Mouse (Mus musculus) skeletal muscle tissue, postnatal 0 days (tissue): ENCODE results near the gene Jtb. TPM values are rescaled to one million over a fixed set of nuclear protein-coding genes. Genes with fewer than 3 reads are reported as not detected.

Experiments used
- microRNA-seq, 2 experiments: library from miRNA; unstranded; fragments of <30 nt; microRNA quantifications; one replicate each; pipeline ENCODE4; 2016
- polyA plus RNA-seq: library from polyadenylated mRNA; unstranded; fragments of >200 nt; fragmentation: Nextera tagmentation; extraction: Ambion mirVana; gene quantifications from 2 replicates; pipeline ENCODE4 v1.2.1, GENCODE M21; 2015

The Jtb gene
- 146 and 151 TPM in 2 replicates for polyA plus RNA-seq

DNA sequence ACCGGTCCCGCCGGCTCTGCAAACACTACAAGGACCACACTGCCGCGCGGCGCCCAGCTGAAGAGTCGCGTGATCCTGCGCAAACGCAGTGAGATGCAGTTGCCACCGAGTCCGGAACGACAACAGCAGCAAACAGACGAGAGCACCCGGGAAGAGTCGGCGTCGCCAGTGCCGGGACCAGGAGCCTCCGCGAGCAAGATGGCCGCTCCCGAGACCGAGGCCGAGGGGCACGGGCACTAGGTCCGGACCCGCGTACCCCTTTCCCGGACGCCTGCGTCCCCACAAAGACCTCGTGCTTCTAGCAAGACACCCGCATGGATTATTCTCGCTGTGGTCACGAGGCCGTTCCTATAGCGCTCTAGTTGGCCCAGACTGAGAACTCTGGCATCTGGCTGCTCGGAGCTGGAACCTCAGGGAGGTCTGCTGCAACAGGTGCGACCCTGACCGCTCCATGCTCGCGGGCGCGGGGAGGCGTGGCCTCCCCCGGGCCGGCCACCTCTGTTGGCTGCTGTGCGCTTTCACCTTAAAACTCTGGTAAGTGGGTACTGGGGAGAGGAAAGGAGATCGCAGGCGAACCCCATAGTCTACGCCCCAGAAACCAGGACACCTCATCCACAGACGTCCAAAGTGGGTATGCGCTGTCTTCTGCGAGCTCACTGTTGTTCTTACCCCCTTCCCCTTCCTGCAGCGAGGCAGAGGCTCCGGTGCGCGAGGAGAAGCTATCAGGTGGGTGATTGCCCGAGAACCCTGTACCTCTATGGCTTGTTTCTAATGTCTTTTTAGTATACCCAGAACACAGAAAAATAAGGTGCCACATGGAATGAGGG, at the start of gene Jtb:
TSS of gene Jtb (plus strand) at position 91 of the 827 bp plus-strand sequence.

DNA sequence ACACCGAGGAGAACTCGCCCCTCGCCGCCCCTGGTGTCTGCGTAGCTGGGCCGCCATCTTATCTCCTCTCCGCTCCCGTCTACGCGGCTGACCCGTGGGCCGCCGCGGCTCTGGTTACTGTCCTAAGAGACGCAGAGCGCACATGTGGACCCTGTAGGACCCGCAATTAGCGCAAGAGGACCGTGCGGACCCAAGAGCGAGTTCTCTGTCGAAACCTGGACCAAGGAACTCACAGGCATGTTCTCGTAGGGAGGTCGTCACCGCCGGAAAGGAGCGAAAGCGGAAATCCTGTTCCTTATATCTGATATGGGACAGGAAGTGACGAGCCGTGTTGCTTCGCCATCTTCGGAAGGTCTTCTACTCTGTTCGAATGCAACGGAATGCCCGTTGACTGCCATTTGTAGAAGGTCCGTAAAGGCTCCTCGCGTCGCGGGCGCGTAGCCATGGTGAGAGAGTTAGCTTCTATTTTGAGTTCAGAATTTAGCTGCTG, 18.0 kb upstream of the Jtb start, which contains the start of the genes Rps27 and Rab13:
TSS of gene Rps27 (minus strand) at position 275 of the 490 bp plus-strand sequence.
TSS of gene Rab13 (plus strand) at position 319 of the 490 bp plus-strand sequence.

GRCm38 (mm10) chr3:90242984-90243775, 11.8 kb downstream of the Jtb start, which contains the start of gene Creb3l4:
Gene Creb3l4 (minus strand): TSS chr3:90243512.

DNA sequence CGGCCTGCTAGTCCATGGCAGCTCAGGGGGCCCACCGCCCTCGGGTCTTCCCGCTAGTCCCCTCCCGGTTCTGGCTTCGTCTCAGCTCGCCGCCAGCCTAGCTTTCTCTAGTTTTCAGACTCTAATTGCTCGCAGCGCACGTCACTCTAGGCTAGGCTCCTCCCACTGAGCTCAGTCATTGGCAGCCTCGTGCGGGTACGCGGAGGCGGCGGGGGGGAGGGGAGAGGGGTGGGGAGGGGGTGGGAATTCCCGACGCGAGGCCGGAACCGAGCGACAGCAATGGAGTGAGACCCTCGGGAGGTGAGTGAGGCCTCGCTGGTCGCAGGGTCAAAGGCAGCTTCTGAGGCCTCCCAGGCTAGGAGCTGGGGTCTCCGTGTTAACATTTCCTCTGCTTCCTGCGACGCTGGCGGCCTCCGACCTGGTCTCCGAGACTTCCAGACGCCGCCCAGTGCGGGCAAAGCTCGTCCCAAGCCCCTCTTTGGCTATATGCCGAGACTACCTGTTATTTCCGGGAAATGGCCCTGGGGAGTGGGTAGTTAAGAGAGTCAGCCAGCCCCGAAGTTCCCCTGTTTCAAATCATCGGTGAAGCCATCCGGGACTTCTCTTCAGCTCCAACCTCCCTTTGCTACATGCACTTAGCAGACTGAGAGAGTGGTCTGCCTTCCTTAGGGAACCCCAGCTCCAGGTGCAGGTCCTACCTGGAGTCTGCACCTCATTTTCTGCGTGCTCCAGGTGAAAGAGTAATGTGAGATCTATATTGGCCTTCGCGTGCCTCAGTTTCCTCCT, 16.8 kb downstream of the Jtb start, which contains the start of gene Slc39a1:
TSS of gene Slc39a1 (plus strand) at position 213 of the 786 bp plus-strand sequence.

GRCm38 (mm10) chr3:90253653-90254418, 22.4 kb downstream of the Jtb start, which contains the start of gene Crtc2:
Gene Crtc2 (plus strand): TSS chr3:90254163.

GRCm38 (mm10) chr3:90265034-90265931, 33.9 kb downstream of the Jtb start, which contains the start of gene Dennd4b:
Gene Dennd4b (plus strand): TSS chr3:90265185.

Small RNA genes within 50 kb of the gene (microRNA-seq; reads per million reads assigned to microRNA genes)
- 0.10 to 0.21 reads per million in 2 experiments for gene Mir7012

Other genes with a start within 250 kb of the Jtb start
- gene Hax1, start 232.8 kb upstream of the Jtb start, polyA plus RNA-seq = 83.3 and 94.4 TPM in 2 replicates
- 144 and 154 TPM in 2 replicates for gene 4933434E20Rik, start 180.0 kb upstream of the Jtb start, polyA plus RNA-seq
- gene Ubap2l, start 179.0 kb upstream of the Jtb start, polyA plus RNA-seq = 98.2 and 106 TPM in 2 replicates
- gene Tpm3, start 158.9 kb upstream of the Jtb start, polyA plus RNA-seq = 617 and 733 TPM in 2 replicates
- gene Nup210l, start 127.5 kb upstream of the Jtb start, polyA plus RNA-seq = 0.02 and 0.03 TPM in 2 replicates
- gene Rps27, start 17.9 kb upstream of the Jtb start, polyA plus RNA-seq = 894 and 1,257 TPM in 2 replicates
- 22.1 and 24.7 TPM in 2 replicates for gene Rab13, start 17.9 kb upstream of the Jtb start, polyA plus RNA-seq
- 1.3 and 1.5 TPM in 2 replicates for gene Creb3l4, start 11.9 kb downstream of the Jtb start, polyA plus RNA-seq
- 72.4 and 77.7 TPM in 2 replicates for gene Slc39a1, start 16.6 kb downstream of the Jtb start, polyA plus RNA-seq
- gene Crtc2, start 22.6 kb downstream of the Jtb start, polyA plus RNA-seq = 10.5 and 10.7 TPM in 2 replicates
- gene Dennd4b, start 33.6 kb downstream of the Jtb start, polyA plus RNA-seq = 5.1 and 5.5 TPM in 2 replicates
- gene Gatad2b, start 61.6 kb downstream of the Jtb start, polyA plus RNA-seq = 5.7 and 6.3 TPM in 2 replicates
- 2.9 and 4.0 TPM in 2 replicates for gene Slc27a3, start 158.3 kb downstream of the Jtb start, polyA plus RNA-seq
- 9.1 and 9.9 TPM in 2 replicates for gene Ints3, start 202.0 kb downstream of the Jtb start, polyA plus RNA-seq
- 7.6 and 8.8 TPM in 2 replicates for gene Npr1, start 234.3 kb downstream of the Jtb start, polyA plus RNA-seq
- 58.2 and 62.9 TPM in 2 replicates for gene Ilf2, start 244.5 kb downstream of the Jtb start, polyA plus RNA-seq